Comparison of ENCODE assay signal across 8 mouse cellular contexts in genomic region chr4:134930190-134930589, GRCm38 (mm10). TPM values are rescaled to one million over a fixed set of nuclear protein-coding genes. Genes with fewer than 3 reads are reported as not detected.
DNase-seq lines count a peak whose midpoint lies in the region; ATAC-seq and TF ChIP-seq lines count a peak whose summit lies in the region.

No protein-coding gene starts in this region.

- peaks cover 29% of the 10 kb centered on the region for H3K36me3 ChIP-seq in intestine, embryonic 16.5 days (ENCODE audit: control insufficient read depth, insufficient read depth, low read length)
- H3K36me3 ChIP-seq in neural tube, embryonic 14.5 days (ENCODE audit: control insufficient read depth, insufficient read depth, low read length): peaks cover 45% of the 10 kb centered on the region

- peak; percentile 14; the same call in 1 of the 2 replicates for ATAC-seq in intestine, embryonic 16.5 days
- no peak for ATAC-seq in neural tube, embryonic 14.5 days (ENCODE audit: low read depth)

- TF ChIP-seq POLR2A in lung, adult 2 months (IDR thresholded peaks at IDR 0.05; ENCODE audit: borderline replicate concordance, extremely low read depth, low read depth, low read length): no peak
- TF ChIP-seq POLR2A in embryonic fibroblast, embryonic 13.5 days (IDR thresholded peaks at IDR 0.05; ENCODE audit: low read depth, low read length): no peak

- H3K9me3 ChIP-seq in intestine, embryonic 16.5 days (ENCODE audit: control insufficient read depth, low read length): no peaks in the 10 kb centered on the region
- no peaks in the 10 kb centered on the region for H3K9me3 ChIP-seq in neural tube, embryonic 14.5 days (ENCODE audit: control insufficient read depth, low read length)

- H3K27me3 ChIP-seq in intestine, embryonic 16.5 days (replicated peaks; ENCODE audit: control insufficient read depth, insufficient read depth, low read length): no peaks in the 10 kb centered on the region
- H3K27me3 ChIP-seq in neural tube, embryonic 14.5 days (ENCODE audit: control insufficient read depth, insufficient read depth, low read length): no peaks in the 10 kb centered on the region

- 21% methylated on average over 9 of the region's 9 CpGs for WGBS in lung, adult 2 months
- WGBS in intestine, embryonic 16.5 days: 27% methylated on average over 9 of the region's 9 CpGs
- WGBS in neural tube, embryonic 14.5 days: 28% methylated on average over 9 of the region's 9 CpGs

- no peak for DNase-seq in lung, adult 2 months
- DNase-seq in lung, postnatal 10 days: no peak
- DNase-seq in layer of hippocampus, adult 11-12 months (ENCODE audit: low spot score): no peak
- DNase-seq in urinary bladder, postnatal 10 days (ENCODE audit: low spot score): no peak
- no peak for DNase-seq in yolk sac, embryonic 10.5 days (ENCODE audit: low spot score)

- H3K4me3 ChIP-seq in lung, adult 2 months (replicated peaks; ENCODE audit: extremely low read depth, low read depth, low read length): peak overlapping the region; percentile 69
- H3K4me3 ChIP-seq in embryonic fibroblast, embryonic 13.5 days (ENCODE audit: insufficient read depth, low read length): peak overlapping the region; percentile 45
- peak overlapping the region; percentile 98 for H3K4me3 ChIP-seq in intestine, embryonic 16.5 days (ENCODE audit: low read length)
- peak overlapping the region; percentile 96 for H3K4me3 ChIP-seq in neural tube, embryonic 14.5 days (ENCODE audit: low read depth, low read length)

- H3K4me1 ChIP-seq in lung, adult 2 months (ENCODE audit: control insufficient read depth, insufficient read depth, low read length): peaks cover 5% of the 10 kb centered on the region
- H3K4me1 ChIP-seq in embryonic fibroblast, embryonic 13.5 days (ENCODE audit: control insufficient read depth, insufficient read depth, low read length): peaks cover 2% of the 10 kb centered on the region; the same call in 1 of the 2 replicates
- peaks cover 15% of the 10 kb centered on the region for H3K4me1 ChIP-seq in intestine, embryonic 16.5 days (ENCODE audit: control insufficient read depth, insufficient read depth, low read length)
- H3K4me1 ChIP-seq in neural tube, embryonic 14.5 days (ENCODE audit: control insufficient read depth, insufficient read depth, low read length): peaks cover 17% of the 10 kb centered on the region

- no peak for TF ChIP-seq CTCF in lung, adult 2 months (IDR thresholded peaks at IDR 0.05; ENCODE audit: insufficient read depth, low read length)
- no peak for TF ChIP-seq CTCF in embryonic fibroblast, embryonic 13.5 days (IDR thresholded peaks at IDR 0.05; ENCODE audit: borderline replicate concordance, insufficient read depth, low read length)

- H3K4me2 ChIP-seq in intestine, embryonic 16.5 days (ENCODE audit: low read depth, low read length): peak overlapping the region; percentile 72
- peak overlapping the region; percentile 65 for H3K4me2 ChIP-seq in neural tube, embryonic 14.5 days (ENCODE audit: low read depth, low read length)

- H3K9ac ChIP-seq in intestine, embryonic 16.5 days (ENCODE audit: low read depth, low read length): peak overlapping the region; percentile 52; the same call in 1 of the 2 replicates
- peak overlapping the region; percentile 42 for H3K9ac ChIP-seq in neural tube, embryonic 14.5 days (replicated peaks; ENCODE audit: low read depth, low read length)

- peak overlapping the region; percentile 18; the same call in 1 of the 2 replicates for H3K27ac ChIP-seq in embryonic fibroblast, embryonic 13.5 days (ENCODE audit: insufficient read depth, low read length)
- peak overlapping the region; percentile 72 for H3K27ac ChIP-seq in intestine, embryonic 16.5 days (ENCODE audit: low read length)
- peak overlapping the region; percentile 56 for H3K27ac ChIP-seq in neural tube, embryonic 14.5 days (ENCODE audit: low read depth, low read length)

RNA-seq across cellular contexts. Expression of gene Syf2, which starts 0.5 kb away (rescaled TPM):
- polyA plus RNA-seq in lung, adult 2 months (2012; rRNA removed): 25.7 and 43.4 TPM in 2 replicates
- polyA plus RNA-seq in embryonic fibroblast, embryonic 13.5 days (2011; ENCODE audit: insufficient read length, low read depth, missing spikeins): 46.6 and 48.8 TPM in 2 replicates
- 62.6 and 65.0 TPM in 2 replicates for polyA plus RNA-seq in intestine, embryonic 16.5 days (2015; fragmentation: Nextera tagmentation; extraction: Ambion mirVana)
- 52.4 and 59.8 TPM in 2 replicates for polyA plus RNA-seq in neural tube, embryonic 14.5 days (2014; fragmentation: Nextera tagmentation; extraction: Ambion mirVana)

RNA-seq across cellular contexts. Expression of gene Rsrp1, which starts 6.8 kb away (rescaled TPM):
- 533 and 883 TPM in 2 replicates for polyA plus RNA-seq in lung, adult 2 months (2012; rRNA removed)
- 257 and 312 TPM in 2 replicates for polyA plus RNA-seq in embryonic fibroblast, embryonic 13.5 days (2011; ENCODE audit: insufficient read length, low read depth, missing spikeins)
- polyA plus RNA-seq in intestine, embryonic 16.5 days (2015; fragmentation: Nextera tagmentation; extraction: Ambion mirVana): 462 and 467 TPM in 2 replicates
- polyA plus RNA-seq in neural tube, embryonic 14.5 days (2014; fragmentation: Nextera tagmentation; extraction: Ambion mirVana): 484 and 511 TPM in 2 replicates

RNA-seq across cellular contexts. Expression of gene Tmem50a, which starts 15.4 kb away (rescaled TPM):
- 125 and 169 TPM in 2 replicates for polyA plus RNA-seq in lung, adult 2 months (2012; rRNA removed)
- polyA plus RNA-seq in embryonic fibroblast, embryonic 13.5 days (2011; ENCODE audit: insufficient read length, low read depth, missing spikeins): 156 and 191 TPM in 2 replicates
- polyA plus RNA-seq in intestine, embryonic 16.5 days (2015; fragmentation: Nextera tagmentation; extraction: Ambion mirVana): 146 and 155 TPM in 2 replicates
- 207 and 212 TPM in 2 replicates for polyA plus RNA-seq in neural tube, embryonic 14.5 days (2014; fragmentation: Nextera tagmentation; extraction: Ambion mirVana)

Comparison
In these comparisons a context has a peak if more than half of its experiments do, and no peak if none do; other contexts are left out.
1. H3K4me3 ChIP-seq: peak in every context shown above with its lines; median percentile 98 in intestine, embryonic 16.5 days; 96 in neural tube, embryonic 14.5 days; 69 in lung, adult 2 months; 45 in embryonic fibroblast, embryonic 13.5 days.
2. H3K27ac ChIP-seq: peak in every context shown above with its lines; median percentile 72 in intestine, embryonic 16.5 days; 56 in neural tube, embryonic 14.5 days; 18 in embryonic fibroblast, embryonic 13.5 days.